Mouse (Mus musculus): ENCODE results near the gene Mrpl10. TPM values are rescaled to one million over a fixed set of nuclear protein-coding genes. Genes with fewer than 3 reads are reported as not detected.

Mrpl10 gene
- polyA plus RNA-seq, 1 experiment from 2014 or later, result 50.8 TPM

GRCm38 (mm10) chr11:96997380-96997956, 43.9 kb upstream of the Mrpl10 start:
- peaks cover 6% of the 10 kb centered on the region; the same call in 1 of the 2 replicates for H3K27me3 ChIP-seq (replicated peaks; ENCODE audit: insufficient read depth, low read length)
- no peak for DNase-seq (ENCODE audit: low spot score)
- 15% methylated on average over 19 of the region's 30 CpGs for WGBS

GRCm38 (mm10) chr11:97003170-97003569, 38.2 kb upstream of the Mrpl10 start:
- ATAC-seq, result no peak
- Histone ChIP-seq H3K4me1 (ENCODE audit: insufficient read depth, low read depth, low read length) (no peaks in the 10 kb centered on the region), H3K9ac (replicated peaks; ENCODE audit: low read depth) (no peak overlapping the region), H3K27me3 (replicated peaks; ENCODE audit: insufficient read depth, low read length) (no peaks in the 10 kb centered on the region), H3K4me2 (replicated peaks; ENCODE audit: low read depth, low read length) (no peak overlapping the region), H3K4me3 (ENCODE audit: low read depth, low read length) (no peak overlapping the region), H3K9me3 (ENCODE audit: low read length) (no peaks in the 10 kb centered on the region), H3K27ac (ENCODE audit: low read length) (no peak overlapping the region), H3K36me3 (ENCODE audit: insufficient read depth, low read length) (no peaks in the 10 kb centered on the region)
- TF ChIP-seq CTCF (IDR thresholded peaks at IDR 0.05) (no peak), EP300 (IDR thresholded peaks at IDR 0.05) (no peak)
- 26% methylated on average over 5 of the region's 5 CpGs for WGBS
- DNase-seq (ENCODE audit: low spot score), result no peak

More at GRCm38 (mm10) chr11:96997380-96997956, 43.9 kb upstream of the Mrpl10 start:
- ATAC-seq, result peak; percentile 37
- TF ChIP-seq CTCF (IDR thresholded peaks at IDR 0.05) (no peak), EP300 (IDR thresholded peaks at IDR 0.05) (no peak)
- no peaks in the 10 kb centered on the region for H3K36me3 ChIP-seq (ENCODE audit: insufficient read depth, low read length)
- peak overlapping the region; percentile 44 for H3K4me2 ChIP-seq (replicated peaks; ENCODE audit: low read depth, low read length)
- peak overlapping the region; percentile 32; the same call in 1 of the 2 replicates for H3K9ac ChIP-seq (replicated peaks; ENCODE audit: low read depth)
- H3K9me3 ChIP-seq (ENCODE audit: low read length), result no peaks in the 10 kb centered on the region
- 0 out of 2 replicates have a peak overlapping the region, but pooled peaks have one; percentile 3 for H3K4me3 ChIP-seq (ENCODE audit: low read depth, low read length)
- H3K4me1 ChIP-seq (ENCODE audit: insufficient read depth, low read depth, low read length), result peaks cover 7% of the 10 kb centered on the region; the same call in 1 of the 2 replicates
- H3K27ac ChIP-seq (ENCODE audit: low read length), result no peak overlapping the region

GRCm38 (mm10) chr11:97007093-97007794, 34.1 kb upstream of the Mrpl10 start:
- Histone ChIP-seq H3K27ac (ENCODE audit: low read length) (no peak overlapping the region), H3K36me3 (ENCODE audit: insufficient read depth, low read length) (no peaks in the 10 kb centered on the region), H3K4me2 (replicated peaks; ENCODE audit: low read depth, low read length) (no peak overlapping the region), H3K27me3 (replicated peaks; ENCODE audit: insufficient read depth, low read length) (no peaks in the 10 kb centered on the region), H3K9ac (replicated peaks; ENCODE audit: low read depth) (no peak overlapping the region), H3K4me3 (ENCODE audit: low read depth, low read length) (no peak overlapping the region), H3K9me3 (ENCODE audit: low read length) (no peaks in the 10 kb centered on the region), H3K4me1 (ENCODE audit: insufficient read depth, low read depth, low read length) (no peaks in the 10 kb centered on the region)
- 50% methylated on average over 9 of the region's 9 CpGs for WGBS
- no peak for TF ChIP-seq EP300 (IDR thresholded peaks at IDR 0.05)
- no peak for TF ChIP-seq CTCF (IDR thresholded peaks at IDR 0.05)
- no peak for DNase-seq (ENCODE audit: low spot score)
- ATAC-seq, result no peak

- H3K4me1 ChIP-seq (ENCODE audit: insufficient read depth, low read depth, low read length), result no peaks in the 10 kb centered on the region
- TF ChIP-seq CTCF (IDR thresholded peaks at IDR 0.05) (no peak), EP300 (IDR thresholded peaks at IDR 0.05) (no peak)
- H3K4me3 ChIP-seq (ENCODE audit: low read depth, low read length), result no peak overlapping the region
- H3K4me2 ChIP-seq (replicated peaks; ENCODE audit: low read depth, low read length), result no peak overlapping the region
- DNase-seq (ENCODE audit: low spot score) (no peak), ATAC-seq (no peak)
- 48% methylated on average over 8 of the region's 8 CpGs for WGBS
- H3K27ac ChIP-seq (ENCODE audit: low read length), result no peak overlapping the region
- H3K36me3 ChIP-seq (ENCODE audit: insufficient read depth, low read length), result no peaks in the 10 kb centered on the region
- H3K9ac ChIP-seq (replicated peaks; ENCODE audit: low read depth), result no peak overlapping the region
- H3K27me3 ChIP-seq (replicated peaks; ENCODE audit: insufficient read depth, low read length), result no peaks in the 10 kb centered on the region
- H3K9me3 ChIP-seq (ENCODE audit: low read length), result no peaks in the 10 kb centered on the region
Observed at GRCm38 (mm10) chr11:97009198-97009790, 32.1 kb upstream of the Mrpl10 start.

- Histone ChIP-seq H3K9ac (replicated peaks; ENCODE audit: low read depth) (no peak within 1 kb of the TSS), H3K27ac (ENCODE audit: low read length) (no peak within 1 kb of the TSS), H3K4me2 (replicated peaks; ENCODE audit: low read depth, low read length) (no peak within 1 kb of the TSS), H3K36me3 (ENCODE audit: insufficient read depth, low read length) (no peaks in the 10 kb centered on the region), H3K4me3 (ENCODE audit: low read depth, low read length) (no peak within 1 kb of the TSS), H3K27me3 (replicated peaks; ENCODE audit: insufficient read depth, low read length) (peaks cover 16% of the 10 kb centered on the region), H3K9me3 (ENCODE audit: low read length) (no peaks in the 10 kb centered on the region), H3K4me1 (ENCODE audit: insufficient read depth, low read depth, low read length) (no peaks in the 10 kb centered on the region)
- 21% methylated on average over 8 of the region's 8 CpGs for WGBS
- DNase-seq (ENCODE audit: low spot score), result peak; percentile 28
- TF ChIP-seq EP300 (IDR thresholded peaks at IDR 0.05) (no peak), CTCF (IDR thresholded peaks at IDR 0.05) (no peak)
- ATAC-seq, result peak; percentile 62
Observed at GRCm38 (mm10) chr11:97013121-97013670, 28.2 kb upstream of the Mrpl10 start, which contains the start of gene Sp6. Gene Sp6 (plus strand): TSS chr11:97013394.

Data from lung, postnatal 0 days (tissue).